Mouse (Mus musculus) lung, postnatal 0 days (tissue): ENCODE data around the gene Pard3.

Experiments used
- CTCF ChIP-seq: IDR thresholded peaks from 2 replicates; pipeline ENCODE4 v1.5.1; 2016; ENCODE audit warnings: antibody characterized with exemption, mild to moderate bottlenecking
- EP300 ChIP-seq: IDR thresholded peaks from 2 replicates; pipeline ENCODE4 v1.6.1; 2016; ENCODE audit warnings: antibody characterized with exemption, mild to moderate bottlenecking, control low read depth

GRCm38 (mm10) chr8:127262026-127262425 is 198.3 kb downstream of the Pard3 start:
- TF ChIP-seq EP300 (no peak), CTCF (no peak)
